Mouse (Mus musculus) megakaryocyte-erythroid progenitor cell, adult 5-6 weeks (primary cell): Measurements from ENCODE around the gene Anks1b. TPM values are rescaled to one million over a fixed set of nuclear protein-coding genes. Genes with fewer than 3 reads are reported as not detected.

ENCODE experiments used
- ATAC-seq: replicated peaks from 2 replicates; pipeline ENCODE4 v1.8.0; 2016; ENCODE audit warnings: mild to moderate bottlenecking, inconsistent platforms; ENCODE audit not compliant: severe bottlenecking, poor library complexity, low FRiP score, low TSS enrichment
- total RNA-seq, 2 experiments: library from RNA; stranded (forward) in 1 of 2; stranded (reverse) in 1 of 2; fragments of 200-1000, 215-1000 nt in 1 of 2; fragments of >200 nt in 1 of 2; fragmentation: Nextera tagmentation in 1 of 2; gene quantifications; 2 replicates each; pipeline ENCODE4 v1.2.3; 2014 to 2017

The Anks1b gene
- total RNA-seq, 2 experiments from 2014 or later, result not detected

DNA sequence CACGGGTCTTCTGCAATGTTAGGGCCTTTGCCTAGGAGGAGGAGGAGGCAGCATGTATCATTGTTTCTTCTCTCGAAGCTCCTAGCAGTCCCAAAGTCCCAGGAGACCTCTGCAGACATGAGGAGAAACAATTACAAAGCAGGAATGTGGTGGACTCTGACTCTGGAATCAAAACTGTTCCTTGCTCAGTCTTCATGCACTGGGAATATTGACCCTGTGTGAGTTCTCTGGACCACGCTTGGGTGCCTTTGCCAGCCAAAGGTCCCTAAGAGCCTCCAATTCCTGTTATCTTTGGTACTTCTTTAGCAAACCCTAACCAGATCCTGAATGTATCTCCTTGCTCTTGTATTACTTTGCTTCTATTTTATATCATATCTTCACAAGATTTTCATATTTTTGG, 1000.9 kb downstream of the Anks1b start:
- ATAC-seq, result no peak

DNA sequence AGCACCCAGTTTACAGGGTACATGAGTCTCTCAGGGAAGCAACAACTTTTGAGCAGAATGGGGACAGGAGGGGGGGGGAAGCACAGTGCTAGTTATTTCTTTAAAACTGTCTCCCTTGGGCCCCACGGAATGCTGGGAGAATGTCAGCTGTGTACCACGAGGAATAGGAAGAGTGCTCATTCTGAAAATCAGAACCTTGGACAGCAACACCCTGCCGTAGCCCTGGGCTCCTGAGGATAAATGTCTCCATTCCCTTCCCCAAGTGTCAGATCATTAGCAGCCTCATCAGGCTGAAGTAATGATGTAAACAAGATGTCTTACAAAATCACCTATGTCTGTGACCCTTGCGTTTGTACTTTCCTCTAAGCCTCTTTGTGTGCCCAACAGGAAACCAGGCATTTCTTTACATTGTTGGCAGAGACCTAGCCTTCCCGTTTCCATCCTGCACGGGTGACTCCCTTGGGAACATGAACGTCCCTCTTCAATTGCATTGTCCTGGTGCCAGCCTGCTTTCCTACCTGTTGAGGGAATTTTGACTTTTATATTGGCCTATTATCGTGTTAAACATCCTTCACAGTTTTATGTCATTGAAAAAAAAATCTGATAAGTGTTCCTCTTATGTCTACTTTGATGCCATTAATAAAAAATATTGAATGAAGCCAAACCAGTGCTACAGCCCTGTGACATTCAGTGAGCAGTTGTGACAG, 1007.7 kb downstream of the Anks1b start:
- no peak for ATAC-seq

DNA sequence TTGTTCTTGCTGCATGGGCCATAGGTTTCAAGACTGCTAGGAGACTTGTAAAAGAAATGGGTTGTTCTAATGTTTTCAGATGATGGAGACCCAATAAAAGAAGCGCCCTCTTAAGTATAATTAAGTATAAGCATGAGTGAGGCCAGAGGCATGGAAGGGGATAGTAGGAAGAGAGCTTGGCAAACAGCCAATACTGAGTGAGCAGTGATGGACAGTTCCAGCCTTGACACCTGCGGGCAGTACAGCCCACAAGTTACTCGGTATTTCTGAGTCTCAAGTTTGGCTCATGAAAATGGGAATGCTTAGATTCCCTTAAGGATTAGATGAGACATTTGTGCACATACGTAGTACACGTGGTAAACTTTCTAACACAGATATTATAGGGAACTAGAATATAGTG, 1016.3 kb downstream of the Anks1b start:
- ATAC-seq, result no peak

DNA sequence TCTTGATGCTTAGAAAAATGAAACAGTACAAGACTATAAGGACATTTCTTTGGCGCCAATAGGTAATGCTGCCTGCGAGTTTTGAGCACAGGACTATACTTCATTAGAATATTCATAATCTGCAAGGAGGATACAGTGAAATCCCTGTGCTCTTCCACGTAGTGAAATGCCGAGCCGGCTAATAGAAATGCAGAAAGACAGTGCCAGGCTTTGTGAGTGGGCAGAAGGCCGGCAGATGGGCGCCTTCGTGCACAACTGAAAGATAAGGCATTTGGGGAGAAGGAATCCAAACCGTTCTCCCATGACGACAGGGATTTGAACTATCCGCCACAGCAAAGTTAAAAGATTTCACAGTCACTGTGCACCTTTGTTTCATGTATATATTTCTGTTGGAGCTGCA, 1019.4 kb downstream of the Anks1b start:
- ATAC-seq, result no peak

DNA sequence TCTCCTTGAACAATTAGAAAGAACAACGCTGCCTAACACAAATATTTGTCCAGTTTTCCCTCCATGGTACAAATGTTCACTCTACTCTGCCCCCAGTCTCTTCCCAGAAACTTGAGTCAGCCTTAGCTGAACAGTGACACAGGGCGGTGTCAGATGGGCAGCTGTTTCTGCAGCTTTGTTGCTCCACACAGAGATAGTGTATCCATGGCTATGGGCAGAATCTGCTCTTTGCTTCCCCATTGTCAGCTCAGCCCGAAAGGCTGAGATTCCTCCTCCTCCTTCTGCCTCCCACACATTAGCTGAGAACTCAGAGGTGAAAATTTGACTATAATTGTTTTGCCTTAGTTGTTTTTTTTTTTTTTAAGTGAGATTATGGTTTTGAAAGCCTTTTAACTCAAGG, 1024.6 kb downstream of the Anks1b start:
- no peak for ATAC-seq

DNA sequence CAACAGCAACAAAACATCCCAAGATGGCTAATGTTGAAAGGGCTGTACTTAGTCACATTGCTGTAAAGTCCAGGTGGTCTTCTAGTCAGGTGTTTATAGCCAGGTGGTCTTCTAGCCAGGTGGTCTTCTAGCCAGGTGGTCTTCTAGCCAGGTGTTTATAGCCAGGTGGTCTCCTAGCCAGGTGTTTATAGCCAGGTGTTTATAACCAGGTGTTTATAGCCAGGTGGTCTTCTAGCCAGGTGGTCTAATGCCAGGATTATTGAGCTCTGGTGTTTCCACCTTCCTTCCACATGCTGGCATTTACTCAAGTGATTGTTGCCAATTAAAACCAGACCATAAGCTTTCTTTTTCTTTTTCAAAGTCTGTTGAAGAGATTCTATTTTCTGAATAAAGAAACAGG, 1030.9 kb downstream of the Anks1b start:
- ATAC-seq, result no peak

DNA sequence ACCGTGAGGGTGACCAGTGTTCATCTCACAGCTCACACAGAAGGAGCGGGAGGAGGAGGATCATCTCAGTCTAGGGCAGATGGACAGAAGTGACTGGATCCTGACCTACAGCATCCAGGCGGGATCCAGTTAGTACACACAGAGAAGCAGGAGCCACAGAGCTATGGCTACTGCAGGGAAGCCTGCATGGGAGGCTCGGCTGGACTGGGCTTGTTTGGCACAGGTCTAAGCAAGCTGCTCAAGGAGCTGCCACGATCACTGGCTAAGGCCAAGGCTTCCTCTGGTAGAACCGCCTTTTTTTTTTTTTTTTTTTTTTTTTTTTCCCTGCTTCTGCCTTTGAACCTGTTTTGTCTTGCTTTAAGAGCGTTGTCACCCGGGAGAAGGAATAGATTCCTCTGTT, 1034.1 kb downstream of the Anks1b start:
- ATAC-seq, result no peak

DNA sequence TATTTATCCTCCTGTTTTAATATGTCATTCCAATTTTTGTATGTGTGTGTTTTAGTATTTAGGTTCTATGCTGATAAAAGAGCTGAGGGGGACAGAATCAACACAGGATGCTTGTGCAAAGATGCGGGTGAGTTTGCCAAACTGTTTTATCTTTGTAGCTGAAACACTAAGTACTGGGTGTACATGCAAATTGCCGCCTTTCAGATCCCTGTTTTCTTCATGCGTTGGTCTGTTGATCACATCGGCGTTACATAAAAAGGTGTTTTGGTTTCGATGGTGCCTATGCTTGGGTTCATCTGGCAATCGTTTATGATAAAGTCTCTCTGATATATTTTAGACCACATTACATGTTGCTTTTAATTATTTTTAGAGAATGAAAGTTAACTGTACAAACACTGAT, 1050.2 kb downstream of the Anks1b start:
- ATAC-seq, result no peak

DNA sequence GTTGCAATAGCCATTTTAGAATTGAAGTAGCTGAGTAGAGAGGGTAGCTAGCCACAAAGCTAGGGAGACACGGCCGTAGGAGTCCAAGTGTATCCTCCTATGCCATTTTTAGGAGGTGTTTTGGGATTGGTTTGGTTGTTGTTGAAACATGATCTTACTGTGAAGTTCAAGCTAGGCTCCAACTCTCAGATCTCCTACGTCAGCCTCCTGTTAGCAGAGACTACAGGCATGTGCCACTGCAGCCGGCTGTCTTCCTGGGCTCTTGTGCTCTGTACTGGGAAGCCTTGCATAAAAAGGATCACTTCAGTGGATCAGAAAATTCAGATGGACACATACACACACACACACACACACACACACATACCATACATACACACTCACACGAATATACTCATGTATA, 1059.8 kb downstream of the Anks1b start:
- ATAC-seq, result no peak

DNA sequence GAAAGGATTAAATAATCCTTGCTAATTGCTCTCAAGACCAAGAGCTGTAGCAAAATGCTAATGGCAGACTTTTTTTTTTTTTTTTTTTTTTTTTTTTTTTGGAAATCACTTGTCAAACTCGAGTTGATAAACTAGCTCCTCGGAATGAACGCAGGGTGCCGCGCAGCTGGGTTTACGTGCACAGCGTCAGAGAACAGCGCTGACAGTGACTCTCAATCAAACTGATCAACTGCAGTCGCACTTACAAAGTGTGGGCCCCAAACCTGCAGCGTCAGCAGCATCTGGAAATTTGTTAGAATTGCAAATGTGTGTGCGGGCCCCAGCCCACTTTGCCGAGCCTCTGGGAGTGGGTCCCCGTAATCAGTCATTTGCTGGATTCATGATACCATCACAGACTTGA, 1061.4 kb downstream of the Anks1b start:
- no peak for ATAC-seq

DNA sequence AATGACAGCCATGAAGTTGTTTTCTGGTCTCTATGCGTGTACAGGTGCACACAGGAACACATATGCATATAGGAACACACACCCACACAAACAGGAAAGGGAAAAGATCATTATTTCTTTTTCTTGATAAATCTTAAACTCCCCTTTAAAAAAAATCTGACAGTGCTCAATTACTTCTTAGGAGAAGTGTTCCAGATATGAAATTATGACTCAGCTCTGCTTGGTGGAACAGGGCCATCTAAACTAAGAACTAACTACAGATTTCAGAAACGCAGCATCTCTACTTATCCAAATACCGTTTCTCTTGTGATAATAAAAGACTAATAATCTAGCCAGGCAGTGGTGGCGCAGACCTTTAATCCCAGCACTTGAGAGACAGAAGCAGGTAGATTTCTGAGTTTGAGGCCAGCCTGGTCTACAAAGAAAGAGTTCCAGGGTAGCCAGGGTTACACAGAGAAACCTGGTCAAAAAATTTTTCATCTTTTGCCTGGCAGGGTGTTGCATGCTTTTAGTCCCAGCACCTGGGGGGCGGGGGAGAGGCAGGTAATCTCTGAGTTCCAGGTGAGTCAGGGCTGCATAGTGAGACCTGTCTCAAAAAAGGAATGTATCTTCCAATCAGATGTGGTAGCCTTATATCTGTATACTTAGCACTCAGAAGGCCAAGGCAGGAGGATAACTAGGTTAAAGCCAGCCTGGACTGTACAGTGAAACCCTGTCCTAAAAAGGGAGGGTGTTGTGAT, 1064.6 kb downstream of the Anks1b start:
- ATAC-seq, result no peak

DNA sequence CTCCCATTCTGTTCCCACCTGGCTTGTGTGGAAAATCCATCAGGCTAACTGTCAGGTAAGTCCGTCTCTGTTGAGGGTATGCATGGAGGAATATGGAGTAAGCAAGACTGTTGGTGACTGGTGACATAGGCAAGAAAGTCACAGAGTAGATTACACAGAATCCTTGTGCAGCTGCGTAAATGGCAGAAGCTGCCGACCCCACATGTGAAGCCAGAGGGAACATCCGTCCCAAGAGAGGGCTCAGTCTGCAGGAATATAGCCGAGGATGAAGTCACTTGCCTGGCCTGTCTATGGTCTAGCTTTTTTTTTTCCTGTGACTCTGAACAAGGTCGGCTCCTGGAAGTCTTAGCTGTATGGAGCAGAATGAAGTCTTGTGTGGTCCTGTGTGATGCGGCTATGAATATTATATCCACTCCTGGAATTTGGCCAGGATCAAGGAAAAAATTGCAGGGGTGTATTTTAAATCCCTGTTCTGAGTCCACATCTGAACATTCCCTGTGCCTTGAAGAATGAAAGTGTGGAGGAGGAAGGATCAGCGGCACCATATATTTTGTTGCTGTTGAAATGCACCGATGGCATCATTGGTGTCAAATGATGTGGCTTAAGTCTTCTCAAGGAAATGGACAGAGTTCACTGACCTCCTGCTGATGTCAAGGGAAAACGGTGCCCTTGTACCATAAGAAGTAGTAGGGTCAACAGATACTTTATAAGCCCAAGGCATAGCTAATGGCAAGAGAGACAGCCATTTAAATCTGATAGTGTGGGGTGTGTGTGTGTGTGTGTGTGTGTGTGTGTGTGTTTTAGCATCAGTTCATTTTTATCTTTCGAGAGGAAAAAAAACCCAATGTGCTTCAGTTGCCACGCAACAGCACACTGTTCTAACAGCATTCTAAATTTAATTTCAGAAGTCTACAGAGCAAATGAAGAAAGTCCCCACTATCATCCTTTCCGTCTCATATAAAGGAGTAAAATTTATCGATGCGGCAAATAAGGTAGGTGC, 1067.5 kb downstream of the Anks1b start:
- no peak for ATAC-seq

DNA sequence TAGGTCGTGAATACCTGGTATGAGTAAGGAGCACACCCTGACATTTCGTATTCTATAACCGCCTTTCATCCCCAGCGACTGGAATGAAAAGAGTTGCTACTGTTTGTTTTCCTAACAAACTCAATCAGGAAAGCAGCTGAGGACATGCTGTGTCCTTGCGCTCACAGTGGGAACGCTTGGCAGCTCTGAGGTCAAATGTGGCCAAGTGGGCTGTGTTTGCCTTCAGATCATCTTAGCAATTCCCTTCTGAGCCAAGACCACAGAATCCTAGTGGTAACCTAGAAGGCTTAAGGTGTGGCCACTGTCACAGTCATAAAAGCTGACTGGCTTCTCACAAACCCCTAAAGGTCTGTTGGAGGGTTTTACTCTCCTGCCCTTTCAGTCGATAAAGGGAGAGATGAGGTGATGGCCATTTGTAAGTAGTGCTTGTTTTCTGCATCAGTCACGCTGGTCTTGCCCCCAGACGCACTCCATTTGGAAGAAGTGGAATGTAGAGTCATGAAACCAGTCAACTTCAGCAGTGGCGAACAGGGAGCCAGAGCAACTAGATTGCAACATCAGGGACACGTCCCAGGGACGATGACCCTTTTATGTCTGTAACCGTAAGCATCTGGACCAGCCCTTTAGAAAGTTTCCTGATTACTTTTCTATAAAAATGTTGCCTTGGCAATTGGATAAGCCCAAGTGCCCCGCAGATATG, 1068.8 kb downstream of the Anks1b start:
- ATAC-seq, result no peak

DNA sequence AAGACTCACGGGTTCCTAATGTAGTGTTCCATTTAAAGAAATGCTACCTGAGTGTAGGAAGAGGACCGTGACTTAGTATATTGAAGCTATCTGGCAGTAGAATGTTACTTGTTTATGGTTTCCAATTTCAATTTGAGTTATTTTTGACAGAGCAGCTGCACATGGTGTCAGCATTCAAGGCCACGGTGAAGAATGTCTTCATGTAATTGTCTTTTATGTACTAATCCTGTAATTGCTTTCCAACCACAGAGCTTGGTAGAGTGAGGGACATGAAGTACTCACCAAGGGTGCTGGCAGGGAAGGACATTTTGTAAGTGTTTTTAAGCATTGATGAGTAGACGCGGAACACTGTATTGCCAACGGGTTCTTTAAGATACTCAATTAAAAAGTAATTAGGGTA, 1073.7 kb downstream of the Anks1b start:
- ATAC-seq, result no peak

DNA sequence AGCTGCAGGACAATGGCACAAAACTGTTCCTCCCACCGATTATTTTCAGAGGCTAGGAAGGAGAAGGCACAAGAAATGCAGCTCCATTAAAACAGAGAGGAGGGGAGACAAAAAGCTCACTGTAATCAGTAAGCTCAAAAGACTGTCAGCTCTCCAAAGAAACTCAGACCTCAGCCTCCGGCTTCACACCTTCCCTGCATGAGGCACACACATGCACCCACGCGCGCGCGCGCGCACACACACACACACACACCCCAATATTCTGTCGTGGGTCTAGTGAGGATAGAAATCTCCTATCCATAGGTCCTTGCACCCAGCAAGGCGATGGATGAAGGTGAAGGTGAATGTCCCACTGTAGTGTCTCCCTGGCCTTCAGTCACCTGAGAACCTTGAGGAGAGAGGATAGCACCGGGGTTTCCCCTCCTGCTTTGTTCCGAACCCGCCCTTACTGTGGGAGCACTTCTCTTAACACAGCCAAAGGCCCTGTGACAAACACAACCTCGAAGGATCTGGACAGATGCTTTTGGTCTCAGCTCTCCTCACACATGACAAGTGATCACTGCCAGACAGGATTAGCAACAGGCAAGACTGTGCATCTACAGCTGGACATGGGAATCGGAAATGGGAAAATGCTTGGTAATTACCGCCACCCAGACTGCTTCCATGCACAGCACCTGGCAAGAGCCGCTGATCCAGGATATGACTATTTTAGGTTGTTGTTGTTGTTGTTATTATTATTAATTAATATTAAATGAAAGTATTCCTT, 1074.5 kb downstream of the Anks1b start:
- ATAC-seq, result no peak

DNA sequence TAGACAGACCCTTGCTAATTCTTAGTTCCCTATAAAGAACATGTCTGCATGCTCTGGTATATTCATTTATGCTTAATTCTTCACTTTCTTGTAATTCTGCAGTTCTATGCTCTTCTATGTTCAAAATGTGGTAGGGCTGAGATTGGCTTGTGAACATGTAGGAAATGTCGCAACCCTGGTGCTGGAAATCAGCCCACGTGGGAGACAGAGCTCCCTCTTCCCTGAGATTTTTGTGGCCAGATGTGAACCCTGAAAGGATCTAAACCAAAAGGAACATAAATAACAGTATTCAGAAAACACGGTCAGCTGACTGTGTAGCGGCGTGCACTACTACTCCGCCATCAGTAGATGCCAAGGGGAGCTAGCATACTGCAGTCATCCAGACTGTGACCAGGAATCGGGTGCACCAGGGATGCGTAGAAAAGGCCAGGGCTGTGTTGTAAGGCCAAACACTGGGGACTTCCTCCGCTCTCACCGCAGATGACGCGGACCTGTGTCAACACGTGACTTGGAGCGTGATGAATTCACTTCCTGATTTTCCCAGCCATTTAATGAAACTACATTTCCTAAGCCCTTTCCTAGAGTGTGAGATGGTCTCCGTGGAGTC, 1079.9 kb downstream of the Anks1b start:
- ATAC-seq, result no peak

DNA sequence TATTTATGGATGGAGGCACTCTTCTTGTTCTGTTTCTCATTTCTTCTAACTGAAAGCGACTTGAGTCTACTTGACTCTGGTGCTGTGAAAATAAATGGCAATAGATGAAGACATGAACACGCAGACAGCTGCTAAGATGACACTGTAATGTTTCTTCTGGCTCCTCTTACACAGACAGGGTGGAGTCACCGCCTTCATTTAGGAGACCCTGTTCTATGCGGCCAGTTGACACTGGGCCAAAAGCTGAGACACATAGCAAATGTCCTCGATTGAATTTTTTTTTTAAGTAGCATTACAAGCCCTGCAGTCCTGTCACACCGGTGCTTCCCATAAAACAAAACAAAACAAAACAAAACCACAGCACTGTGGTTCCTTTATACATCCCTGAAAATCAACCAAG, 1080.5 kb downstream of the Anks1b start:
- no peak for ATAC-seq

DNA sequence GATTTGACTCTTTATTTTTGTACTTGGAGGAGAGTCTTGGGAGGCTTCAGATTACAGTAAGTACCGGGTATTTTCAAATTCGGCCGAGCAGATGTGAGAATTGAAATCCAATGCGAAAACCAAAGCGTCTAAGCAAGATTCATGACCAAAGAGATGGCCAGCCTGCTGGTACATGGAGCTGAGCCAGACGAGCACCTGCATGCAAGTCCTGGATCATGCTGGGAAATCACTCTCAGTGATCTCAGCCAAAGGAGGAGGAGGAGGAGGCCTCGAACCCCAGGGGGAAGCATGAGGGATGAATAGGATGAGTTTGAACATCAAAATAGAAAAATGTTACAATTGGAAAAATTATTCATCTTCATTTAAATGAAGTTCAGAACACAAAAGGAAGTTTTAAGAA, 1087.1 kb downstream of the Anks1b start:
- ATAC-seq, result no peak
